Mouse (Mus musculus) R1 (cell line): Measurements from ENCODE around the gene Ubac2.

Experiments used
- DNase-seq: peaks from one replicate; pipeline ENCODE4 v3.0.0-alpha.2; 2018; ENCODE audit warnings: low read depth, low spot score

Ubac2 gene

DNA sequence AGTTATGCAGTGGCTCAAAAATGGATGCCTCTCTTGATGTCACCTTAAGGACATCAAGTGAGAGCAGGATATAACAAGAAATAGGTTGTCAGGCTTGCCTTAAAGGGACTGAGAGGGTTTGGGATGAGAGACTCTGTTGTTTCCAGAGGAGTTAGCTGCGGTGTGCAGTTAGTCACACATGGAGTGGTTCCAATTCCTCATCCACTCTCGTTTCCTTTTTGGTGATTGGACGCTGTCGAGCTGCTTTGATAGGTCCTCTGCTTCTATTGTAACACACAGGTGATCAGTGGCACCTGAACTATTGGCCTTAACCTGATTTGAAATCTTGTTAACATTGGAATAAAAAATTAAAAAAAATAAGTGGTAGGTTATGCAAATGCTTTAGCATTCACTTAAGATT lies 44.3 kb downstream of the Ubac2 start:
- DNase-seq: no peak

DNA sequence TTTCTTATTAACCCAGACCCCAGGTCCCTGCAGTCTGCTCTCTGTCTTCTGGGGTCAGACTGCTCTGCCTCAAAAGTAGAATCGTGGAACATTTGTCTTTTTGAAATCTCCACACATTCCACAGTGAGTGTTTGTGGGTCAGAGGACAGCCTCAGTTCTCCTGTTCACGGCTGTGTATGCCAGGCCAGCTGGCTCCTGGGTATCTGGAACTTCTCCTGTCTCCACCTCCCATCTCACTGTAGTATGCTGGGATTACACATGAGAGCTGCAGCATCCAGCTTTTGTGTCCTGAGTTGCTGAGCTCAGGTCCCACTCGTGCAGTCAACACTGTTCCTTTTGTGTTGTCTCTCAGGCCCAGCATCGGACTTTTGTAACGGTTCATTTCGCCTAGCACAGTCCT lies 46.5 kb downstream of the Ubac2 start:
- no peak for DNase-seq

DNA sequence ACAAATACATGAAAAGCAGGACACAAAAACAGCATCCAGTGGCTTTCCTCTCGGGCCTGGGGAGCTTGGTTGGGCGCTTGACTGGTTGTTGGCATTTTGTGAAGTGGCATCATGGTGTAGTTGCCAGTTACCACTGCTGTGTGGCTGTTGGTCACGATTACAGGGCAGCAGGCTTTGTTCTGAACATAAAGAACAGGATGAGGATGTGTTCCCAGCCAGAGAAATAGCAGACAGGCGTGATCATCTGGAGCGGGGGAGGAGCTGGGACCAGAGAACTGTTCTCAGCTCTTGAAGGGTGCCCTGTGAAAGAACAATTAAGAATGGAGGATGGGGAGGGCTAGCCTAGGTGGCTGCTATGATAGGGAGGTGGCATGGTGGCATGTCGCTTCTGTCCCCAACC lies 48.5 kb downstream of the Ubac2 start:
- no peak for DNase-seq

DNA sequence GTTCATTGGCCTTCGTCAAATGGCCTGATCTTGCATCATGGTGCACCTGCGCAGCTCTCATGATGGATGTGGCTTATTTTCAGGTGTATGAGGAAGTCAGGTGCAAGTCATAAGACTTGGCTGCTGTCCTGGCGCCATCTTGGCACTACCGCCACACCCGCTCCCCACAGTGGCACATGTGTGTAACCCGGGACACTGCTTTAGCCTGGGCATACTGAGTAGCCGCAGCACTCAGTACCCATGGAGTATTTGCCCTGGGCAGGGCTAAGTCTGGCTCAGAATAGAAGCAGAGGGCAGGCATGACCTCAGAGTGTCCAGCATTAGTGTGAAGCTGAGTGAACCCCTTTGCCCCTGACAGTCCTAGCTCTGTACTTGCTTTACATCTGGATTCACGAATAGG lies 49.0 kb downstream of the Ubac2 start:
- no peak for DNase-seq

DNA sequence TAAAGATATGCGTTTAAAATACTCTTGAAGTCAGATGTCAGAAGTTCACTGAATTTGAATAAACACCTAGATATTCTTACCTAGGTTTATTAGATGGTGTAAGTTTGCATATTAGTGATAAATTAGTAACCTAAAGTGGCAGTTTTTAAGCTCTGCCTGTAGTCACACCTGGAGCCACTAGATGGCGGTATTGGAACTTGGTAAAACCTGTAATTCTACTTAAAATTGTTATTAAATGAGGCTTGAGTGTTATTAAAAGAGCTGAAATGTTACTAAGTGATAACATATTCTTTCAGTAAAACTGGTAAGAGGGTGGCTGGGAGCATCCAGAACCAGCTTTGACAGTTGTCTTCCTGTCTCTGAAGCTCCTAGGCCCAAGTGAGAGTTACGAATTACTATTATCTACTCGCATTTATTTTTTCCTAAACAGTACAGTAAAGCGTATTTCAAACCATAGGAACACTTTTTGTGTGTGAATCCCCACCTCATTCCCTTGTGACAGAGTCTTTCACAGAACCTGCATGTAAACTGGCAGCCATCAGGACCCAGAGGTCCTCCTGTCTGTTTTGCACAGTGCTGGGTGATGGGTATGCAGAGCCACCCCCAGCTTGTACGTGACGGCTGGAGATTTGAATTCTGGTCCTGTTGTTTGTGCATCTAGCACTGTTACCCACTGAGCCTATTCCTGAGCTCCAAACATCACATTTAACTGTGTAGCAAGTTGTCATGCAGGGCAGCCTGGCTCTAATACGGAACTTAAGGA lies 50.1 kb downstream of the Ubac2 start:
- peak; percentile 60 for DNase-seq

DNA sequence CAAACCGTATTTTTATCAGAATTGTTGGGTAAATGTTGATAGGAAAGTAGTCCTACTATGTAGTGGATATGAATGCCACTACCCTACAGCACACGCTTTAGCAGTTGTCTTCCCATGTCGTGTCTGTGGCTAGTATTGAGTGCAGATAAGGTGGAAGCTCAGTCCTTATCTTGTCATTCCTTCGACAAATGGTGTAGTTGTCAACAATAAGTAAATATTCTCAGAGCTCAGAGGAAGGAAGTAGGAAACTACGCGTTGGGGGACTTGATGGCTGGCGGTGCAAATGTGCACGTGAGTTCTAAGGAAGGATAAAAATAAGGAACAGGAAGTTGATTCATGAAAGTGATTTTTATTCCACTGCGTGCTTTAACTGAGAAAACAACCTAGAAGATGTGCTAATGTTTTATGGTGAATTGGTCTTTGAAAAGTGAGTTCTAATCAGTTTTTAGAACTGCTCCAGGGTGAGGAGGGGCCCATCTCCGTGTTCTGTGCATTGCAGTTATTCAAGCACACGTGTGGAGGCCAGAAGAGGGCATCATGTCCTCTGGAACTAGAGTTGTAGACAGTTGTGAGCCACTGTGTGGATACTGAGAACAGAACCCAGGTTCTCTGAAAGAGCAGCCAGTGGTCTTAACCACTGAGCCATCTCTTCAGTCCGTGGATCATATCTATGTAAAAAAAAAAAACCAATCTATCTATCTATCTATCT lies 51.0 kb downstream of the Ubac2 start:
- DNase-seq: no peak

DNA sequence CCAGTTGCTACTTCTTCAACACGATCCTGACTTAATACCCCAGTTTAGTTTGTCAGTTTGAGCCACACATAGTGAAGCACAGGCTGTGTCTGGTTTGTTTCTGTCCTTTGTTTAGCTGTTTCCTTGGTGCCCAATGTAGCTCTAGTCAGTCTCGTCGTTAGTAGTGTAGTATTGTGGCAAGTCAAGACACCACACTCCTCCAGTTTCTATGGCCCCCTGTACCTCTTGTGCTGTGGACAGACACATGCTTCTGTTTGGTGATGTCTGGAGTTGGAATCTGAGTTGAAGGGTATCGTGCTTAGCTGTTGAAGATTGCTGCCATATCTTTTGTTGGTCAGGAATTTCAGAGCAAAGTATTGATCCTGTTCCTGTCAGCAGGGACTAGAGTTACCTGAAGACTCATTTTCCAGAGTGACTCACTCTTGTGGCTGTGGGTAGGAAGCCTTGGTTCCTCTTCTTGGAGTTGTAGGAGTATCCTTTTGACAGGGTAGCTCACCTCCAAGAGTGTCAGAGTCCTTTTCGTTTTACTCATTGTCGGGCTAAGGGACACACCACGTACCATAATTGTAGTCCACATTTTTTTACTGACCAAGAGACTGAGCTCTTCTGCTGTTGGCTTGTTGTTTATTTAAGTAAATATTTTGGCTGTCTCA lies 52.4 kb downstream of the Ubac2 start:
- no peak for DNase-seq

DNA sequence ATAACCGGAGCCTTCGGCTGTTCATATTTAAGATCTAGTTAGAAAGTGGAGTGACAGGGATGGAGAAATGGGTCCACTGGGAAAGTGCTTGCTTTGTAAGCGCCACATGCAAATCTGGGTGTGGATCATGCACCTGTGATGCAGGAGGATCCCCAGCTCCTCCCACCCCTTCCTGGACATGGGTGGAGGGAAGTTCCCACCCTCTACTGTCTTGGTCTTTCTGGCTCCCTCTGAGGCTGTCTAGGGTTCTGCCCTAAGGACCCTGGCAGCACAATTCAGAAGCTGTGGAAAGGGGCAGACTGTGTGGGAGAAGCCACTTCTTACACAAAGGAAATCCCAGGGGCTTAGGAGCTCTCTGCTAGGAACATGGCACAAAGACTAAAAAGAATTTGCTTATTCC lies 53.2 kb downstream of the Ubac2 start:
- peak; percentile 36 for DNase-seq

DNA sequence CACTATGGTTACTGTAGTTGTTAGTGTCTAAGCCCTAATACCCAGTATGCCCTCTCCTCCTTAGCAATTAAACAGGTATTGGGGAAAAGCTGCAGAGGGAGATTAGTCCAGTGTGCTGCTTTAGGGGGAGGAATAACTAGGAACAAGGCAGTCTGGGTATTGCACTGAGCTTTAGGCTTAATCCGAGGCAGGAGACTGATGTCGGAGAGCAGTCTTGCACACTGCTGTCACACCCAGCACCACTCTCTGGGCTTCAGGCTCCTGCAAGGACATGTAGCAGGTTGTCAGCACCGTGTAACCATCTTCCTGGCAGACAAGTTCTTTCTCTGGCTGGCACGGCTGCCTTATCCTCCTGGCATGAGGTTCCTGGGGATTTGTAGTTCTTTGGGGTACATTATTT lies 53.8 kb downstream of the Ubac2 start:
- DNase-seq: no peak

DNA sequence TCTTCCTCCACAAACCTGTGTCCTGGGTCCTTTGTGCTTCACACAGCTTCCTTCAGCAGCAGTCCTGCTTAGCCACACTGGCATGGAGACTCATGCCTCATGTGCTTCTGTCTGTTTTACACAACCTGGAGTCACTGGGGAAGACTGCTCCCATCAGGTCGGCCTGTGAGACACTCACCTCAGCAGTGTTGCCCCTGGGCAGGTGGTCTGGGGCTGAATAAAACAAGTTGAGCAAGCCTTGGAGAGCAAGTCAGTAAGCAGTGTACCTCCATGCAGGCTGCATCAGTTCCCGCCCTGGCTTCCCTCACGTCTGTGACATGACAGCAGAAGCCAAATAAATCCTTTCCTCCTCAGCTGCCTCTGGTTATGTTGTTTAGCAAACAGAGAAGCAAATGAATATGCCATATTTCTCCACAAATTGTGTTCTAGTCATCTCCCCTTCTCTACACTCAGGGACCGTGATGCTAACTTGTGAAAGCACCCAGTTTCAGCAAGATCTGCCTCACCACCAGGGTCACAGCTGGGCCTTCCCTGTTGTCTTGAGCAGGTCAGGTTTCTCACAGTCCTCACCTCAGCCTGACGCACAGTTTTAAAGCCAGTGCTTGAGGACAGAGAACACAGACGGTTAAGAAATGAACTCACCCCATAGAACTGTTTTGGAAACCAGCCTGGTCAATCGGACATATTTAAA lies 55.6 kb downstream of the Ubac2 start:
- DNase-seq: no peak

DNA sequence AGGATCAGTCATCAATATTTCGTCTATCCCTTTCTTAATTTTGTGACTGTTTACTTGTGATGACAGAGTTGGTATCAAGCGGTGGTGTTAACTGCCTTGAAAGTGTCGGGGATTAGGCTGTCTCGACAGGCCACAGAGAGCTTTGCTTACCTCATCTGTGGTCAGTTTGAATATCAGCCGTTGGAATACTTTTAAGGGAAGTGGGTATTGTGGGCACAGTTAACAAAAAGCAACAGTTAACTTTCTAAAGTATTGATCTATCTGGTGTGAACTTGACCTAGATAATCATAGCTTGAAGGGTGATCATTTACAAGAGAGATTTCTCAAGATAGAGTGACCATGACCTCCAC lies 56.2 kb downstream of the Ubac2 start:
- DNase-seq: no peak

DNA sequence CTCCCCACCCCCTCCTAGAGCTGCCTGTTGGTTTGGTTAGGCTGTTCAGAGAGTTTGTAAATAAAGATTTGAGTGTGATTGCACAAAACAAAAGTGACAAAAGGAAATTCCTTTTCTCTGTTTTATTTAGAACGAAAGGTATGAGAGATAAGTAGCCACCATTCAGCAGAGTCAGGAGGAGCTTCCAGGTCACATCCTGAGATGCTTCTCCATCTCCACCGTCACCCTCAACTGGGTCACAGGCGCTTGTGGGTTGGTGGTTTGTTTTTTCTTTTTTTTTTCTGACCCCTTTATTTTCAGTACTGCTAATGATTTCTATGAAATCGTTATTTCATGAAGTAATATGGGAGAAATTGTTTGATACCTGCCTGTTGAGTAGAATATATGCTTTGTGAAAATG lies 57.9 kb downstream of the Ubac2 start:
- no peak for DNase-seq

DNA sequence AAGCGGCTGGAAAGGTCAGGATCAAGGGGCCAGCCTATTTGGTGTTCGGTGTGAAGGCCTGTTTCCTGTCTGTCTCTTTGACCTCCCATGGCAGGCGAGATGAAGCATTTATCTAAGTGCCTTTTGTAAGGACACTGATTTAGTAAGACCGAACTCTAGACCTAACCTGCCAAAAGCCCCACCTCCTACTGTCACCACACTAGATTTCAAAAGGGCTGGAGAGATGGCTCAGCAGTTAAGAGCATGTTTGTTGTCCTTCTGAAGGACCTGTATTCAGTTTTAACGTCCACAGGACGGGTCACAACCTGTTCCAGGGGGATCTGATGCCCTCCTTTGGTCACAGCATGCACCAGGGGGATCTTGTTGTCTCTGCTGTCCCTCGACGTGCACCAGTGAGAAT lies 58.4 kb downstream of the Ubac2 start:
- DNase-seq: no peak

DNA sequence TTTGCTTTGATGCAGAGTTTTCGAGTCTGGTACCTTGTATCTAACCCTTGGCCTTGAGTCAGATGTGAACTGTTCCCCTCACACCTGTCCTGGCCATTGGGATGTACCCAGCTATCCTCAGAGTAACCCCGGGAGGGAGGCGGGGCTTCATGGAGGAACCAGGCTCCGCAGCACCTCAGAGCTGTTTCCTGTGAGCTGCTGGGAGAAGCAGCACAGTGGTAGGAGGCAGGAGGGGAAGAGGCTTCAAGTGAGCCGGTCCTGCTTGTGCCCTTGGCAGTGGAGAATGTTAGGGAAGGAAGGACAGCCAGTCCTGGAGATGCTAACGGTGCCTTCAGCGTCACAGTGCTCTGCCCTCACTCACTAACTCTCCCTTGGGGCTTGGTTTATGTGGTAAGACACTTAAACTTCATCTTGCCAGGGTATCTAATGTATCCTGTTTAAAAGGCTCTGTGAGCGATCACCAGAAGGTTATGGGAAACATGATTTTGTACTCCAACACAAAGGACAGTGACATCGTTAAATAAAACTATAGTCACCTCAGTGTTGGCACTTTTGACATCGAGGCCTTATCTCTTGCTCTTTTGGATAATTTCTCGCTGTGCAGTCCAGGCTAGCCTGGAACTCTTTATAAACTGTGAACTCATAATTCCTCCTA lies 59.3 kb downstream of the Ubac2 start:
- DNase-seq: peak; percentile 23

DNA sequence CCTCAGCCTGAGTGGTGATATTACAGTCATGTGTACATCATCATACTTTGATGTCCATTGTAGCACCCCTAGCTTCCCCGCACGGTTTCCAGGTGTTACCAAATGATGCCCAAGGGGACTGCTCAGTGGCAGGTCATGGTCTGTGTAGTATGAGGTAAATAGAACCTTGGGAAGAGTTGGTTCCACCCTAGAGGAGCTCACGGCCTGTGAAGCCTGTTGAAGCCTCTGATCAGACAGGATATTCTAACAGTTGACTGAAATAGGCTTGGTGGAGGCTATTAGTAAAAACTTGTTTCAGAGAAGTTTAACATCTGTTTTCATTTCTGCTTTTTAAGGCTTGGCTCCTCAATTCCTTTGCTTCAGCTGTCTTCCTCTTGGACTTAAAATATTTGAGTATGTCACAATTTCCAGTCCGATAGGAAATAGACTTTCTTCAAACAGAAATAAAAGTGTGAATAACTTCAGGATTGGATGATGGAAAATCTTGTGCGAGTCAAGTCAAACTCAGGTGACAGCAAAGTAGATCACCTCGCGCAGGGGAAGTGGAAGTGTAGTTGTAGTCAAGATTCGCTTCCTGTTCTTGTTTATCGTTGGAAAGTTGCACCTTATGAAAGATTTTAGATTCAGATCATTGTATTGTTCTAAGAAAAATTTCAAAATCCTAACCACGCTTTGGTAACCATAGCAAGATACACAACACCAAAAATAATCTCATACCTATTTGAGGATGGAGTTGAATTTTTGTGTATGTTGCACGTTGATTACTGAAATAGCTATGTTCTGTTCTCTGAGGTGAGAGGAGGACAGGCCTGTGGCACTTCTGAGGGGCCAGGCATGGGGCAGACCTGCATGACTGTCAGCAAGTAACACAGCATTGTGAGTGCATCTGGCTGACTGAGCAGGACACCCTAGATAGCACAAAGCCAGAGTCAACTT lies 60.1 kb downstream of the Ubac2 start:
- DNase-seq: no peak

DNA sequence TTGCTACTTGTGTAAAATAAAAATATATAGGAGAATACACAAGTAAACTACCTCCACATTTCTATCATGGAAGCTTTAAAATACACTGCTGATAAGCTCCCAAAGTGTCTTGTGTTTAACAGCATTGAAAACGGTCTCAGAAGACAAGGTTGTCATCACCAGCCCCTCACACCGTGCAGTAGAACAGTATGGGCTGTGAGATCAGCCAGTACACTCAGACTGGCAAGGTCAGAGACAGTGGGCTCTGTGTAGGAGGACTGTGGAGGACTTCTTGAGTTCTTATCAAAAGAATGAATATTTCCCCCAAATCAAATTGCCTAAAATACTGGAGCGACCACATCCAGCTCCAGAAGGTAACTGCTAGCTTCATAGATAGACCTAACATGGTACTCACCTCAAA lies 61.2 kb downstream of the Ubac2 start:
- no peak for DNase-seq

DNA sequence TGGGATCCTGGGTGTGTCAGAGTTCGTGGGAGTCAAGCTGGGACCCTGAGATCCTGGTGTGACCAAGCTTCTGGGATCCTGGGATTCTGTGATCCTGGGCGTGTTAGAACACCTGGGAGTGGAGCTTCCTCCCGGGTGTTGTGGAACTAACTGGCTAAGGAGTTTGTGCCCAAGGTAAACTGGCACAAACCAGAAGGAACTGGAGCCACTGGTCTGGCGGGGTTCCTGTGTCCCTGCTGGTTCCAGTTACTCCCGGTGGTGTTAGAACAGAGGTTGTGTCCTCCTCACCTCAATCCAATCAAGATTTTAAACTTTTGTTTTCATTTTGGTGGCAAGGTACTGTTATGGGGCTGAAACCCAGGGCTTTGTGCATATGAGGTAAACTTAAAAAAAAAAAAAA lies 67.7 kb downstream of the Ubac2 start:
- DNase-seq: peak; percentile 71

DNA sequence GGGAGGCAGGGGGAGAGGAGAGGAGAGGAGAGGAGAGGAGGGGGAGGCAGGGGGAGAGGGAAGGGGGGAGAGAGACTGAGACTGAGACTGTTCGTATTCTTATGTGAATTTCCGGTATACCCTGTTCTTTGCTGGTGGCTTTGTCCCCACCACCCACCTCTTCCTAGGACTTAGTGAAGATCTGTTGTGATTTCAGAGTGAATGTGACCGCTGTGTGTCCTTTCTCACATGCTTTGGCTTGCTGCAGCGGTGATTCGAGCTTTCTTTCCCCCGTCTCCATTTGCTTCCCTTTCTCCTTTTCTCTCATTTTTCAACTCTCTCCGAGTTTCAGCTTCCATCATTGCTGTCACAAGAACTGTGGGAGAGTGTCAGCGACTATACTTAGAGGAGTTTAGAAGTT lies 68.3 kb downstream of the Ubac2 start:
- DNase-seq: peak; percentile 72

DNA sequence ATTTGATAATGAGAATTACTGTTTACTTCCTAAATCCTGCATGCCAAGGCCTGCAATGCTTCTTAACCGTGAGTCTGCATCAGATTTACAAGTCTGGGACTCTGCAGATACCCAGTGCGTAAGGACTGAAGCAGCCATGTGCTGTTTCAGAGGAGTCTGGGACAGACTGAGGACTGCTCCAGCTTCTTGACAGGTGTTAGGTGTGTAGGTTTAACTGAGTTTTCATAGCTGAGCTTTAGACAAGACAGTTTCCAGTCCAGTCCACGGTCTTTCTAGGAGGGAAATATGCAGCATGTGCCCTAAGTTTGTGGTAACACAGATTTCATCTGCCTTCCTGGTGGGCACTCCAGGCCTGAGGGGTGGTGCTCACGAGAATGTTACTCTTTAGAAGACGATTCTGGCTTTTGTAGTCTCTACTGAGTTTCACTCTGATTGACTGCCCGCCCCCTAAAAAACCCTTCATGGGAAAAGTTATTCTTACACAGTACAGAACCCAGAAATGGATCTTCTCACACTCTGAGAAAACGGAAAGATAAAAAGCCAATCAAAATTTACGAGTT lies 68.9 kb downstream of the Ubac2 start:
- DNase-seq: no peak

DNA sequence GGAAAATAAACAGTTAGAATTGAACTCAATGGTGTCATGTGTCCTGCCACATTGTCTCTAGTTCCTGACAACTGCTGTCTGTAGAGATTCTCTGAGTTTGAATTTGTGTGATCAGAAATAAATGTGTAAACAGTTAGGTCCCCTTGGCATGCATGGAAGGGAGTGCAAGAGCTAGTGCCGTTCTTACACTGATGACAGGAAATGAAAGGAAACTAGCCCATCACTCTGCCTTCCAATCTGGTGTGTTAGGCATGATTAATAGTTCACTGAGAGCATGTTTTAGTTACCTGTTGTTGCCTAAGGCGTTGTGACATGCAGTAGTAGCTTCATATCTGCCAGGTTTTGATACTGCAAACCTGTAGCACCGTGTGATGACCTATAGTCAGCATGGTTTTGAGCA lies 69.5 kb downstream of the Ubac2 start:
- DNase-seq: no peak
